Mouse (Mus musculus): ENCODE measurements around the gene Alkbh8. TPM values are rescaled to one million over a fixed set of nuclear protein-coding genes. Genes with fewer than 3 reads are reported as not detected.

The Alkbh8 gene
- polyA plus RNA-seq (2017; shearing (Covaris generic)) = 13.9 TPM

DNA sequence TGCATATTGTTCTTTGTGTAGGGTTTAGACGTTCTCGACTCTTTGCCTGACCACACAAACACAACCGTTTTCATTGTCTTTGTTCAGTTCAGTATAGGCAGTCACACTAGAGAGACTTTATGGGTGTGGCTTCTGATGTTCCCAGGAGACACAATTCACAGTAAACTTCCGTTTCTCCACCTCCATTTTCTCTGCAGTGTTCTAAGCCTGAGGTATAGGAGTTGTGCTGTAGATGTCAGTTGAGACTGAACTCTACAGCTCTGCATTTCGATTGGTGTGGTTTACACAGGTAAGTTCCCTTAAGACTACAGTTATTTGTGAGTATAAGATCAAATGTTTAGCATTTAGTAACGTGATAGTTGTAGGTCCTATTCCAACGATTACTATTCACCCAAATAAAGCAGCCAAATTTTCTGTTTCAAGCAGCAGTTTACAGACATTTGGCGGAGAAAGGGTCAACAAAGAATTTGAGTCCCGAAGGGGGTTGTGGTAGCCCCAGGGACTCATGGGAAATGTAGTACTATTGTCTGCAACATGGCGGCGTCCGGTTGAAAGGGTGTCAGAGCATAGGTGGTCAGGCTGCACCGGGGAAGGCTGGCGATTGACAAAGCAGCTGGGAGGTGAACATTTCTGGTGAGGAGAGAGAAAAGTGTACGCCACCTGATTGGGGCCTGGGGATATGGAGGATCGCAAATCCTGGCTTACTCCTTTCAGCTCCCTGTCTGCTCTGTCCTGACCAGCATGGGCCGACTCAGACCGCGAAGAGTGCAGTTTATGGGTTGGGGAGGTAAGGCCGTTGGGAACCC lies at the start of gene Alkbh8:
TSS of gene Alkbh8 (plus strand) at position 179 of the 806 bp plus-strand sequence.

DNA sequence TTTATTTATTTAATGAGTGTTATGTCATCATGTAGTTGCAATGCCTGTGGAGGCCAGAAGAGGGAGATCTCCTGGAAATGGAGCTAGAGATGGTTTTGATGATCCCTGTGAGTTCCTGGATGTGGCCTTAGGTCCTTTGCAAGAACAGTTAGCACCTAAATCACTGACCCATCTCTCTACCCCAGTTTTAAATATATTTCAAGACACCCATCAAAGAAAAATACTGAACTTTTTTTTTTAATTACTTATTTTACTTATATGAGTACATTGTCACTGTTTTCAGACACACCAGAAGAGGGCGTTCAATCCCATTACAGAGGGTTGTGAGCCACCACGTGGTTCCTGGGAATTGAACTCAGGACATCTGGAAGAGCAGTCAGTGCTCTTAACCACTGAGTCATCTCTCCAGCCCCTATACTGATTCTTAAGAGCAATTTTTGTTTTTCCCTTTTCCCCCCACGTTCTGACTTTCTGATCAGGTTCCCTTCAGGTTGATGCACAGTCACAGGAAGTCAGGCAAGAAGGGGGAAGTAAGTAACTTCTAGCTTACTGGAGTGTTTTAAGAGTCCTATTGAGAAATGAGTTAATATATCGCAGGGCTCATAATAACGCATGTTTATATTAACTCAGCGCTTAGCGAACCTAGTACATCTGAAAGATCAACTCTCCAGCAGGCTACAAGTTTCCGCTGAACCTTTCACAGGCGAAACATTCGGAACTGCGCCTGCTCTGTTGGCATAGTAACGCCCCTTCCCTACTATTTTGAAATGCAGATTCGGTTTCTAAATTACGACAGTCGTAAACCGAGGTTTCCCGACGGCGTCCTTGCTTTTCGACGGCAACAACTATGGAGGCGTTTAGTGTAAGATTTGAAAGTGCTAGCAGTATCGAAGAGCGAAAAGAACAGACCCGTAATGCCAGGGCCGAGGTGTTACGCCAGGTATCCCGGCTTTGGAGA lies 68.6 kb downstream of the Alkbh8 start, which contains the start of gene Cwf19l2:
TSS of gene Cwf19l2 (plus strand) at position 342 of the 958 bp plus-strand sequence.

Other genes with a start within 250 kb of the Alkbh8 start
- gene Cwf19l2, start 68.5 kb downstream of the Alkbh8 start, polyA plus RNA-seq (2017; shearing (Covaris generic)) = 16.4 TPM
- not detected for gene Gucy1a2, start 197.6 kb downstream of the Alkbh8 start, polyA plus RNA-seq (2017; shearing (Covaris generic))

All from effector memory CD4-positive, alpha-beta T cell, adult 7 months (primary cell).